Mouse (Mus musculus): ENCODE measurements around the gene Laptm5. TPM values are rescaled to one million over a fixed set of nuclear protein-coding genes. Genes with fewer than 3 reads are reported as not detected.

Laptm5 gene
- polyA plus RNA-seq, 1 experiment from 2014 or later = 28.6 TPM

DNA sequence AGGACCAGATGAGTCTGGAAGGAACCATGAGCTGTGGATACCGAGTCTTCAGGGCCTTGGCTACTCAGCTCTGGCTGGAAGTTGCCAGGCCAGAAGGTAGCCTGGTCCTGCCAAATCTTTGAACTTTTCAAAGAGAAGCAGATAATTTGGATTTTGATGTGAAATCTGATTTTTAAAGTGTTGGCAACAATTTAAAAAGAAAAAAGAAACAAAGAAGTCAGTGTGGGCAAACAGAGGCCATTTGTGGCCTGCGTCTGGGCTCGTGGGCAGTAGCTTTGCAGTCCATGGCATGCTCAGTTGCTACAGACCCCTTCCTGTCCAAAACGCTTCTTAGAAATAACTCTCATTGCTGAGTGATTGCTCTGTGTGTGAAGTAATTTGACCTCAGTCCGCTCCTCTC is 31.6 kb upstream of the Laptm5 start:
- H3K9ac ChIP-seq = no peak overlapping the region
- 52% methylated on average over 5 of the region's 5 CpGs for WGBS
- no peak for ATAC-seq (ENCODE audit: insufficient number of reproducible peaks, insufficient read depth, low FRiP score, low TSS enrichment, low read depth)
- peaks cover 19% of the 10 kb centered on the region for H3K27me3 ChIP-seq
- no peak overlapping the region for H3K4me2 ChIP-seq
- H3K27ac ChIP-seq = no peak overlapping the region
- H3K36me3 ChIP-seq = no peaks in the 10 kb centered on the region
- H3K9me3 ChIP-seq = no peaks in the 10 kb centered on the region
- H3K4me1 ChIP-seq = peaks cover 41% of the 10 kb centered on the region
- no peak overlapping the region for H3K4me3 ChIP-seq

DNA sequence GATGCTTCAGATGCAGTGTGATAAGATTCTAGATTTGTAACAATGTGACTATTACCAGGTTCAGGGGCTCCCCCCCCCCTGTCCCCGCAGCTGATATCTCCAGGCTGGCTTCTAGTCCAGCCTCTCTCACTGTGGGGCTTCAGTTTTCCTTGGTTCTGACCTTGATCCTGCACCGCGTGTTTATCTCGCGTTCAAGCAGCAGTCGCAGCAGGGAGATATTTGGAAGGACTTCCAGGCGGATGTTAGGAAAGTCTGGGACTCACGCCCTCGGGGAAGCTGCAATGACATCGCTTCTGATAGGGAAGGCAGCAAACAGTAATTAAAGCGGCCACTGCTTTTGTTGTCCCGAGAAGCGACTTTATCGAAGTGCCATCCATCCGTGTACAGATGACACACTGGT is 30.2 kb upstream of the Laptm5 start:
- Histone ChIP-seq H3K4me2 (no peak overlapping the region), H3K36me3 (no peaks in the 10 kb centered on the region), H3K4me3 (no peak overlapping the region), H3K27ac (no peak overlapping the region), H3K9me3 (no peaks in the 10 kb centered on the region), H3K4me1 (peaks cover 30% of the 10 kb centered on the region), H3K9ac (no peak overlapping the region), H3K27me3 (peaks cover 17% of the 10 kb centered on the region)
- WGBS = 61% methylated on average over 15 of the region's 15 CpGs
- no peak for ATAC-seq (ENCODE audit: insufficient number of reproducible peaks, insufficient read depth, low FRiP score, low TSS enrichment, low read depth)

- H3K9me3 ChIP-seq = no peaks in the 10 kb centered on the region
- H3K4me1 ChIP-seq = peaks cover 19% of the 10 kb centered on the region
- ATAC-seq (ENCODE audit: insufficient number of reproducible peaks, insufficient read depth, low FRiP score, low TSS enrichment, low read depth) = no peak
- WGBS = 20% methylated on average over 13 of the region's 13 CpGs
- no peak overlapping the region for H3K4me3 ChIP-seq
- no peak overlapping the region for H3K9ac ChIP-seq
- H3K27me3 ChIP-seq = peaks cover 19% of the 10 kb centered on the region
- no peak overlapping the region for H3K27ac ChIP-seq
- no peaks in the 10 kb centered on the region for H3K36me3 ChIP-seq
- H3K4me2 ChIP-seq = no peak overlapping the region
Measured at GRCm38 (mm10) chr4:130883820-130884533, 28.9 kb upstream of the Laptm5 start.

- 62% methylated on average over 11 of the region's 11 CpGs for WGBS
- no peaks in the 10 kb centered on the region for H3K36me3 ChIP-seq
- H3K9me3 ChIP-seq = no peaks in the 10 kb centered on the region
- H3K9ac ChIP-seq = no peak overlapping the region
- H3K4me3 ChIP-seq = no peak overlapping the region
- peaks cover 16% of the 10 kb centered on the region for H3K27me3 ChIP-seq
- H3K4me2 ChIP-seq = no peak overlapping the region
- ATAC-seq (ENCODE audit: insufficient number of reproducible peaks, insufficient read depth, low FRiP score, low TSS enrichment, low read depth) = no peak
- no peak overlapping the region for H3K27ac ChIP-seq
- peaks cover 20% of the 10 kb centered on the region for H3K4me1 ChIP-seq
Measured at GRCm38 (mm10) chr4:130887148-130887745, 25.7 kb upstream of the Laptm5 start.

DNA sequence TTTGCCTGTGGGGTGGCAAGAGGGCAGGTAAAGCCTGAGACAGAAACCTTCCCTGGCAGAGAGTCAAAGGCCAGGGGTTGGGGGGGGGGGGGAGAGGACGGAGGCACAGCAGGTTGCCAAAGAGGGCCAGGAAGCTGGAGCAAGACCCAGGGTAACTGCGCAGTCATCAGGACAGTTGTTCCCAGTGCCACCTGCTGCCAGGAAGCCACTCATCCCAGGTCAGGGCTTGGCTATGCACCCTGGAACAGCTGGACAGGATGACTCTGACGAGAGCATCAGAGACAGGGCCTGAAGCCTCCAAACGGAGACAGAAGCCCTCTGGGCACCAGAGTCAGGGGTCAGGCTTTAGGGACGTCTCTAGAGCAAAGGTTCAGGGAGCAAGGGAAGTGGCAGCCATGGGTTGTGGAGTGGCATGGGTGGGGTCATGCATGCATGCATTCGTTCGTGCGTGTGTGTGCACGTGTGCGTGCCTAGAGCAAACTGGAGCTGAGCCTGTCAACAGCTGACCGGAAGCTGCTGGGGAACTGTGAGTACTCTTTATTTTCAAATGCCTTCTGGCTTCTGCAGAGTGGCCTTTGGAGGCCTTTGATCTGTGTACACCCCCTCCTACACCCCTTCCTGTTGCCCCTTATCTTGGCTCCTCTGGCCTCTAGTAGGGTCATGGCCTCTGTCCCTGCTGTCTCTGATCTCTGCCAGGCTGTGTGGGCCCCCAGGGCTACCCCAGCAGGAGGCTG is 23.0 kb upstream of the Laptm5 start:
- no peak overlapping the region for H3K9ac ChIP-seq
- ATAC-seq (ENCODE audit: insufficient number of reproducible peaks, insufficient read depth, low FRiP score, low TSS enrichment, low read depth) = no peak
- H3K27ac ChIP-seq = no peak overlapping the region
- peaks cover 14% of the 10 kb centered on the region for H3K4me1 ChIP-seq
- H3K4me3 ChIP-seq = no peak overlapping the region
- peaks cover 2% of the 10 kb centered on the region; the same call in 1 of the 2 replicates for H3K27me3 ChIP-seq
- 24% methylated on average over 10 of the region's 11 CpGs for WGBS
- H3K9me3 ChIP-seq = no peaks in the 10 kb centered on the region
- H3K36me3 ChIP-seq = no peaks in the 10 kb centered on the region
- no peak overlapping the region for H3K4me2 ChIP-seq

GRCm38 (mm10) chr4:130890511-130890840 is 22.4 kb upstream of the Laptm5 start:
- Histone ChIP-seq H3K4me2 (no peak overlapping the region), H3K27me3 (peaks cover 2% of the 10 kb centered on the region; the same call in 1 of the 2 replicates), H3K36me3 (no peaks in the 10 kb centered on the region), H3K9ac (no peak overlapping the region), H3K27ac (no peak overlapping the region), H3K9me3 (no peaks in the 10 kb centered on the region), H3K4me3 (no peak overlapping the region), H3K4me1 (peaks cover 14% of the 10 kb centered on the region)
- no peak for ATAC-seq (ENCODE audit: insufficient number of reproducible peaks, insufficient read depth, low FRiP score, low TSS enrichment, low read depth)

GRCm38 (mm10) chr4:130892001-130892587 is 20.8 kb upstream of the Laptm5 start:
- Histone ChIP-seq H3K9me3 (no peaks in the 10 kb centered on the region), H3K9ac (no peak overlapping the region), H3K27me3 (peaks cover 2% of the 10 kb centered on the region; the same call in 1 of the 2 replicates), H3K4me2 (peak overlapping the region; percentile 28; the same call in 1 of the 2 replicates), H3K4me1 (peaks cover 14% of the 10 kb centered on the region), H3K27ac (no peak overlapping the region), H3K4me3 (no peak overlapping the region), H3K36me3 (no peaks in the 10 kb centered on the region)
- no peak for ATAC-seq (ENCODE audit: insufficient number of reproducible peaks, insufficient read depth, low FRiP score, low TSS enrichment, low read depth)
- 33% methylated on average over 17 of the region's 17 CpGs for WGBS

DNA sequence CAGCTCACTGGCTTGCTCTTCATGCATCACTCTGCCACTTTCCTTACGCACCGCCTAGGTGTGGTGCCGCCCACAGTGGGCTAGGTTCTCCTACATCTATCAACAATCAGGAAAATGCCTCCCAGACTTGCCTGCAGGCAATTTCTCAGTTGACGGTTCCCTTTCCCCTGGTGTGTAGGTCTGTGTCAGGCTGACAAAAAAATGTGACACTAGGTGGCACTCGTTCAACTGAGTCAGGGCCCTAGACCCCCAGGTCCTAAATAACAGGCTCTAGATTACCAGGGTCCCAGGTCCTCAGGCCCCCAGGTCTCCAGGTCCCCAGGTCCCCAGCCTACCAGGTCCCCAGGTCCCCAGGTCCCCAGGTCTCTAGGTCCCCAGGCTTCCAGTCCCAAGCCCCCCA is 19.2 kb upstream of the Laptm5 start:
- Histone ChIP-seq H3K27me3 (no peaks in the 10 kb centered on the region; the same call in 1 of the 2 replicates), H3K9ac (no peak overlapping the region), H3K36me3 (no peaks in the 10 kb centered on the region), H3K4me2 (no peak overlapping the region), H3K4me1 (peaks cover 18% of the 10 kb centered on the region), H3K27ac (no peak overlapping the region), H3K4me3 (no peak overlapping the region), H3K9me3 (no peaks in the 10 kb centered on the region)
- no peak for ATAC-seq (ENCODE audit: insufficient number of reproducible peaks, insufficient read depth, low FRiP score, low TSS enrichment, low read depth)
- WGBS = 59% methylated on average over 5 of the region's 5 CpGs

GRCm38 (mm10) chr4:130895701-130896100 is 17.2 kb upstream of the Laptm5 start:
- Histone ChIP-seq H3K36me3 (no peaks in the 10 kb centered on the region), H3K27ac (no peak overlapping the region)
- ATAC-seq (ENCODE audit: insufficient number of reproducible peaks, insufficient read depth, low FRiP score, low TSS enrichment, low read depth) = no peak

GRCm38 (mm10) chr4:130896372-130896771 is 16.6 kb upstream of the Laptm5 start:
- H3K36me3 ChIP-seq = no peaks in the 10 kb centered on the region
- WGBS = 72% methylated on average over 2 of the region's 2 CpGs
- no peak for ATAC-seq (ENCODE audit: insufficient number of reproducible peaks, insufficient read depth, low FRiP score, low TSS enrichment, low read depth)

More at GRCm38 (mm10) chr4:130895701-130896100, 17.2 kb upstream of the Laptm5 start:
- H3K9me3 ChIP-seq = no peaks in the 10 kb centered on the region
- H3K9ac ChIP-seq = no peak overlapping the region
- H3K4me1 ChIP-seq = peaks cover 14% of the 10 kb centered on the region
- no peaks in the 10 kb centered on the region; the same call in 1 of the 2 replicates for H3K27me3 ChIP-seq
- H3K4me2 ChIP-seq = no peak overlapping the region
- WGBS = 86% methylated on average over 6 of the region's 6 CpGs
- no peak overlapping the region for H3K4me3 ChIP-seq

DNA sequence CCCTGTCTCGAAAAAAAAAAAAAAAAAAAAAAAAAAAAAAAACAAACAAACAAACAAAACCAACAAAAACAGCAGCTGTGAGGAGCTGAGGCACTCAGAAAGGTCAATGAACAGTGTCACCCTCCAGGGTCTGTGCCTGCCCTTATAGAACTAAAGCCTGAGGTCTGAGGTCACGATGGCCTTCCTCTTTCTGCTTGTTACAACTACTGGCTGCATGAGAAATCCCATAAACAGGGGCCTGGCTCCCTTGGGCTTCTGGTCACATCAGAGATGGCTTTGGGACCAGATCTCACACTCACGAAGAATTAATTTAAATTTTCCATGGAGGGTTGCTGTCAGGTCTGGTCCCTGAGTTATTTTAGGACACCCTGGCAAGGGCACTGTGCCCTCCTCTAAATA is 13.5 kb upstream of the Laptm5 start:
- H3K4me1 ChIP-seq = peaks cover 18% of the 10 kb centered on the region
- no peaks in the 10 kb centered on the region for H3K27me3 ChIP-seq
- H3K27ac ChIP-seq = no peak overlapping the region
- no peak overlapping the region for H3K4me2 ChIP-seq
- H3K4me3 ChIP-seq = no peak overlapping the region
- H3K36me3 ChIP-seq = no peaks in the 10 kb centered on the region
- H3K9me3 ChIP-seq = no peaks in the 10 kb centered on the region
- no peak overlapping the region for H3K9ac ChIP-seq
- WGBS = 70% methylated on average over 2 of the region's 3 CpGs
- ATAC-seq (ENCODE audit: insufficient number of reproducible peaks, insufficient read depth, low FRiP score, low TSS enrichment, low read depth) = no peak

More at GRCm38 (mm10) chr4:130896372-130896771, 16.6 kb upstream of the Laptm5 start:
- no peaks in the 10 kb centered on the region; the same call in 1 of the 2 replicates for H3K27me3 ChIP-seq
- no peak overlapping the region for H3K27ac ChIP-seq
- H3K4me1 ChIP-seq = peaks cover 16% of the 10 kb centered on the region
- no peak overlapping the region for H3K4me2 ChIP-seq
- H3K9ac ChIP-seq = no peak overlapping the region
- H3K9me3 ChIP-seq = no peaks in the 10 kb centered on the region
- no peak overlapping the region for H3K4me3 ChIP-seq
